Mouse (Mus musculus) spleen, postnatal 10 days (tissue): ENCODE results near the gene Pvr.

Source experiments
- DNase-seq, 2 experiments: peaks; one replicate each; pipeline ENCODE4 v3.0.0; 2021 to 2022; ENCODE audit warnings: low spot score in 2 of 2

The Pvr gene

GRCm38 (mm10) chr7:19871943-19872601 is 48.9 kb downstream of the Pvr start:
- peak; percentile 33 to 73 for DNase-seq

DNA sequence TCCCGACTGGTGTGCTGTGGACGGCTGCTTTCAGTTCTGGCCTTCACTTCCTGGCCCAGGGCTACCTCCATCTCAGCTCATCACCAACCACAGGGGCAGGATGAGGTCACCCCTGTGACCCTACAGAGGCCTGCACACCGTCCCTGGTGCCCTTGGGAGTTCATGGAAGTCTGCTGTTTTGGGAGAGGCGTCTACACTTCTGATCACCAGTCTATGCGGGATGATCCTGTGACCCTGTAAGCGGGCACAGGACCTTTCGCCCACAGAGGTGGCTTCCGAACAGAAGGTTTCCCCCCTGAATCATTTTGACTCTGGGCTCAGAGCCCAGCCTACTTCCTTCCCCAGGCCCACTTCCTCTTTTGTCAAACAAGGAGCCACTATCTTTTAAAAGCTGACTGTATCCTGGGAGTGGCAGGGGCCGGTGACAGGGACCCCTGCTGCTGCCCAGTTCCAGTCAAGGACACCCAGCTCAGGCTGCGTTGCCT is 49.8 kb downstream of the Pvr start:
- peak; percentile 39 to 60 for DNase-seq

DNA sequence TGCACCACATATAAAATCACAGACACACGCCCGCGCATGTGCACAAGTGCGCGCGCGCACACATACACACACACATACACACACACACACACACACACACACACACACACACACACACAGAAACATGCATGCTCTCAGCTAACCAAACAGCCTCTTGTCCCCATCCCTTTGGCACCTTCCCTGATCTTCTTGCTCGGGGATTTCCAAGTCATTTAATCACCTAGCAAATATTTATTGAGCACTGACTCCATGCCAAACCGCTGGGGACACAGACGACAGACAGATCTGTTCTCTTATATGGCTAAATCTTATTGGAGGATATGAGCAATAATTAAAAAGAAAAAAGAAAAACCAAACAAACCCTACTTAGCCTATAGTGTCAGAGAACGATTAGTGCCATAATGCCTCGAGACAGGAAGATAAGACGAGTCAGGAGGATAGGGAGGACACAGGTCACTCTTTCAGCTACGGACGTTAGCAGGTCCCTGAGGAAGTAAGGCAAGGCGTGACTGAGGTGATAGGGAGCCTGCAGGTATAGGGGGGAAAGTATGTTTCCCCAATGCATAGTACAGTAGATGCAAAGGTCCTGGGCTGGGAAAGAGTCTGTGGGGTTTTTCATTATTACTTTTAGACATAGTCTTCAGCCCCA is 53.1 kb downstream of the Pvr start:
- no peak for DNase-seq

GRCm38 (mm10) chr7:19866490-19866889 is 54.5 kb downstream of the Pvr start:
- DNase-seq = no peak

GRCm38 (mm10) chr7:19865246-19866036 is 55.5 kb downstream of the Pvr start:
- no peak for DNase-seq

- DNase-seq = no peak
Measured at GRCm38 (mm10) chr7:19864241-19864640, 56.7 kb downstream of the Pvr start.

DNA sequence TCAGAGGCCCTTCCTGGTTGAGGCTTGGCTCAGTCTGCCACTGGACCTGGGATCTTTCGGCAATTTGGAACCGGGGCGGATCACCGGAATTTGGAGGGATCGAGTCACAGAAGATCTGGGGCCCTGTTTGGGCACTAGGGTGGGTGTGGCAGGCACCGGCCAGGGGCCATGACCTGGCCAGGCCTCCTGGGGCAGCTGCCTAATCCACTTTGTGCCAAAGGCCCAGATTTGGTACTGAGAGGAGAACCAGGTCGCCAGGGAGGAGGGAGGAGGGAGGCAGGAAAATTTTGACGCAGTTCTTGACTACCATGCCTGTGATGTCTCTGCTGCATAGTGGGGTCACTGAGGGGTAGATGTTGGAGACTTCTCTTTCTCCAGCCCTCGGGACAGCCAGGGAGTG is 59.8 kb downstream of the Pvr start, which contains the start of gene Ceacam16:
Gene Ceacam16, minus strand, starts transcription at position 101 of the 400 bp plus-strand sequence.
- no peak for DNase-seq

- DNase-seq = no peak
Measured at GRCm38 (mm10) chr7:19859740-19860139, 61.2 kb downstream of the Pvr start.

- no peak for DNase-seq
Measured at GRCm38 (mm10) chr7:19856283-19856682, 64.7 kb downstream of the Pvr start.

DNA sequence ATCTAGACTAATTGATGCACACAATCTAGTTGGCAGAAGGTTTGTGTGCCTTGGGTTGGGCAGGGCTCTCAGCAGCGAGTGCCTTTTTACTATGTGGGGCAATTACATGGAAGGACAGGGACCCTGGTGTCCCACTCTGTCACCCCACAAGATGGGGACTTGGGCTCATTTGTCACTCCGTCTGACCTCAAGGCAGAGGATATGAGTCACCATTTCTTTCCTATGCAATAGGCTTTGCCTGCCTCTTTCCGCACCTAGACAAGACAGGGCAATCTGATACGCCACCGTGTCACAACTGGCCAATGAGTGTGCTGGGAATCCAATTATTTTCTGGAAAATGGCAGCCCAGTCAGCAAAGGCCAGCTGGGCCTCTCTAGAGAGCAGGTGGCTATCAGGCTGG is 65.3 kb downstream of the Pvr start:
- no peak for DNase-seq
